Mouse (Mus musculus): ENCODE measurements around the gene Ftsj3. TPM values are rescaled to one million over a fixed set of nuclear protein-coding genes. Genes with fewer than 3 reads are reported as not detected.

Ftsj3 gene
- polyA plus RNA-seq, 1 experiment, result 14.4 TPM

GRCm38 (mm10) chr11:106274971-106275411 is 19.1 kb upstream of the Ftsj3 start:
- Histone ChIP-seq H3K27me3 (ENCODE audit: control insufficient read depth, insufficient read depth, low read length) (no peaks in the 10 kb centered on the region), H3K36me3 (ENCODE audit: control insufficient read depth, insufficient read depth, low read length) (no peaks in the 10 kb centered on the region), H3K4me1 (ENCODE audit: control insufficient read depth, insufficient read depth, insufficient read length) (peaks cover 18% of the 10 kb centered on the region; the same call in 1 of the 2 replicates), H3K4me3 (ENCODE audit: extremely low read depth, insufficient read depth, insufficient read length) (no peak overlapping the region), H3K27ac (ENCODE audit: insufficient read depth, low read length) (no peak overlapping the region)
- no peak for DNase-seq (ENCODE audit: low read depth in 1 of 2, low spot score in 2 of 2)
- 81% methylated on average over 7 of the region's 7 CpGs for WGBS
- TF ChIP-seq POLR2A (IDR thresholded peaks at IDR 0.05; ENCODE audit: low read depth, low read length), result no peak
- TF ChIP-seq CTCF (IDR thresholded peaks at IDR 0.05; ENCODE audit: extremely low read depth, insufficient read depth, insufficient read length, insufficient replicate concordance), result no peak

GRCm38 (mm10) chr11:106274374-106274773 is 18.5 kb upstream of the Ftsj3 start:
- H3K36me3 ChIP-seq (ENCODE audit: control insufficient read depth, insufficient read depth, low read length), result no peaks in the 10 kb centered on the region
- no peak overlapping the region for H3K4me3 ChIP-seq (ENCODE audit: extremely low read depth, insufficient read depth, insufficient read length)
- peaks cover 18% of the 10 kb centered on the region; the same call in 1 of the 2 replicates for H3K4me1 ChIP-seq (ENCODE audit: control insufficient read depth, insufficient read depth, insufficient read length)
- WGBS, result 88% methylated on average over 1 of the region's 1 CpGs
- no peak for DNase-seq (ENCODE audit: low read depth in 1 of 2, low spot score in 2 of 2)
- no peak overlapping the region for H3K27ac ChIP-seq (ENCODE audit: insufficient read depth, low read length)
- TF ChIP-seq POLR2A (IDR thresholded peaks at IDR 0.05; ENCODE audit: low read depth, low read length) (no peak), CTCF (IDR thresholded peaks at IDR 0.05; ENCODE audit: extremely low read depth, insufficient read depth, insufficient read length, insufficient replicate concordance) (no peak)
- no peaks in the 10 kb centered on the region for H3K27me3 ChIP-seq (ENCODE audit: control insufficient read depth, insufficient read depth, low read length)

GRCm38 (mm10) chr11:106273811-106274210 is 17.9 kb upstream of the Ftsj3 start:
- Histone ChIP-seq H3K27ac (ENCODE audit: insufficient read depth, low read length) (no peak overlapping the region), H3K4me1 (ENCODE audit: control insufficient read depth, insufficient read depth, insufficient read length) (peaks cover 23% of the 10 kb centered on the region; the same call in 1 of the 2 replicates), H3K4me3 (ENCODE audit: extremely low read depth, insufficient read depth, insufficient read length) (no peak overlapping the region), H3K36me3 (ENCODE audit: control insufficient read depth, insufficient read depth, low read length) (no peaks in the 10 kb centered on the region), H3K27me3 (ENCODE audit: control insufficient read depth, insufficient read depth, low read length) (no peaks in the 10 kb centered on the region)
- WGBS, result 93% methylated on average over 6 of the region's 6 CpGs
- no peak for DNase-seq (ENCODE audit: low read depth in 1 of 2, low spot score in 2 of 2)
- TF ChIP-seq CTCF (IDR thresholded peaks at IDR 0.05; ENCODE audit: extremely low read depth, insufficient read depth, insufficient read length, insufficient replicate concordance), result no peak
- TF ChIP-seq POLR2A (IDR thresholded peaks at IDR 0.05; ENCODE audit: low read depth, low read length), result no peak

- Histone ChIP-seq H3K27me3 (ENCODE audit: control insufficient read depth, insufficient read depth, low read length) (no peaks in the 10 kb centered on the region), H3K4me1 (ENCODE audit: control insufficient read depth, insufficient read depth, insufficient read length) (peaks cover 24% of the 10 kb centered on the region; the same call in 1 of the 2 replicates), H3K36me3 (ENCODE audit: control insufficient read depth, insufficient read depth, low read length) (no peaks in the 10 kb centered on the region), H3K27ac (ENCODE audit: insufficient read depth, low read length) (peak overlapping the region; percentile 68), H3K4me3 (ENCODE audit: extremely low read depth, insufficient read depth, insufficient read length) (peak overlapping the region; percentile 60)
- WGBS, result 18% methylated on average over 16 of the region's 16 CpGs
- TF ChIP-seq CTCF (IDR thresholded peaks at IDR 0.05; ENCODE audit: extremely low read depth, insufficient read depth, insufficient read length, insufficient replicate concordance) (no peak), POLR2A (IDR thresholded peaks at IDR 0.05; ENCODE audit: low read depth, low read length) (no peak)
- DNase-seq (ENCODE audit: low read depth in 1 of 2, low spot score in 2 of 2), result no peak
Measured at GRCm38 (mm10) chr11:106273311-106273684, 17.4 kb upstream of the Ftsj3 start.

- DNase-seq (ENCODE audit: low read depth in 1 of 2, low spot score in 2 of 2), result peak; percentile 91 to 100
- peak; percentile 88 for TF ChIP-seq POLR2A (IDR thresholded peaks at IDR 0.05; ENCODE audit: low read depth, low read length)
- TF ChIP-seq CTCF (IDR thresholded peaks at IDR 0.05; ENCODE audit: extremely low read depth, insufficient read depth, insufficient read length, insufficient replicate concordance), result no peak
- WGBS, result under 1% methylated on average over 72 of the region's 72 CpGs
- H3K4me1 ChIP-seq (ENCODE audit: control insufficient read depth, insufficient read depth, insufficient read length), result peaks cover 24% of the 10 kb centered on the region; the same call in 1 of the 2 replicates
- peaks cover under 1% of the 10 kb centered on the region; the same call in 1 of the 2 replicates for H3K36me3 ChIP-seq (ENCODE audit: control insufficient read depth, insufficient read depth, low read length)
- H3K27ac ChIP-seq (ENCODE audit: insufficient read depth, low read length), result peak within 1 kb of the TSS; percentile 80
- peak within 1 kb of the TSS; percentile 66 for H3K4me3 ChIP-seq (ENCODE audit: extremely low read depth, insufficient read depth, insufficient read length)
- H3K27me3 ChIP-seq (ENCODE audit: control insufficient read depth, insufficient read depth, low read length), result no peaks in the 10 kb centered on the region
Measured at GRCm38 (mm10) chr11:106272644-106273310, 16.9 kb upstream of the Ftsj3 start, which contains the start of gene Smarcd2. Gene Smarcd2, minus strand, starts transcription at chr11:106272972.

- TF ChIP-seq CTCF (IDR thresholded peaks at IDR 0.05; ENCODE audit: extremely low read depth, insufficient read depth, insufficient read length, insufficient replicate concordance) (no peak), POLR2A (IDR thresholded peaks at IDR 0.05; ENCODE audit: low read depth, low read length) (no peak)
- DNase-seq (ENCODE audit: low read depth in 1 of 2, low spot score in 2 of 2), result peak in 1 of 2 experiments; percentile 53
- 2% methylated on average over 41 of the region's 41 CpGs for WGBS
Measured at GRCm38 (mm10) chr11:106271794-106272643, 16.1 kb upstream of the Ftsj3 start.

More at GRCm38 (mm10) chr11:106271794-106272643, 16.1 kb upstream of the Ftsj3 start:
- H3K27ac ChIP-seq (ENCODE audit: insufficient read depth, low read length), result peak overlapping the region; percentile 80
- no peaks in the 10 kb centered on the region for H3K27me3 ChIP-seq (ENCODE audit: control insufficient read depth, insufficient read depth, low read length)
- peaks cover 5% of the 10 kb centered on the region; the same call in 1 of the 2 replicates for H3K36me3 ChIP-seq (ENCODE audit: control insufficient read depth, insufficient read depth, low read length)
- peak overlapping the region; percentile 66 for H3K4me3 ChIP-seq (ENCODE audit: extremely low read depth, insufficient read depth, insufficient read length)
- peaks cover 24% of the 10 kb centered on the region; the same call in 1 of the 2 replicates for H3K4me1 ChIP-seq (ENCODE audit: control insufficient read depth, insufficient read depth, insufficient read length)
